Mouse (Mus musculus) neural tube, embryonic 11.5 days (tissue): Measurements from ENCODE around the gene Il1rl2. TPM values are rescaled to one million over a fixed set of nuclear protein-coding genes. Genes with fewer than 3 reads are reported as not detected.
A peak's percentile ranks its signal among the peaks of the same experiment; 100 is the strongest.

Source experiments
- ATAC-seq: fragments of 200-750 bp; cut with Nextera tagmentation; 2 replicates; pipeline ENCODE4 v1.8.0; 2017; ENCODE audit warnings: moderate number of reproducible peaks, mild to moderate bottlenecking, moderate TSS enrichment, moderate library complexity; ENCODE audit not compliant: insufficient read depth, low FRiP score, low TSS enrichment
- DNase-seq: peaks from one replicate; pipeline ENCODE4 v3.0.0-alpha.2; 2015; ENCODE audit warnings: low spot score
- H3K27ac ChIP-seq: fragments of 300-500 bp; sonication (generic); 2 replicates; pipeline ENCODE4 v1.5.1; 2014; ENCODE audit warnings: low read depth, mild to moderate bottlenecking, low read length
- H3K27me3 ChIP-seq: fragments of 300-500 bp; sonication (generic); 2 replicates; pipeline ENCODE4 v1.6.1; 2014; ENCODE audit warnings: mild to moderate bottlenecking, low read length, mixed read lengths; ENCODE audit not compliant: control insufficient read depth, insufficient read depth
- H3K36me3 ChIP-seq: fragments of 300-500 bp; sonication (generic); 2 replicates; pipeline ENCODE4 v1.6.1; 2014; ENCODE audit warnings: mild to moderate bottlenecking, low read length, moderate library complexity, mixed read lengths; ENCODE audit not compliant: control insufficient read depth, insufficient read depth
- H3K4me1 ChIP-seq: fragments of 300-500 bp; sonication (generic); 2 replicates; pipeline ENCODE4 v1.6.1; 2014; ENCODE audit warnings: low read length, mixed read lengths; ENCODE audit not compliant: control insufficient read depth, insufficient read depth
- H3K4me2 ChIP-seq: fragments of 300-500 bp; sonication (generic); 2 replicates; pipeline ENCODE4 v1.6.1; 2014; ENCODE audit warnings: low read depth, mild to moderate bottlenecking, moderate library complexity
- H3K4me3 ChIP-seq: fragments of 300-500 bp; sonication (generic); 2 replicates; pipeline ENCODE4 v1.5.1; 2014; ENCODE audit warnings: low read depth, low read length
- H3K9ac ChIP-seq: fragments of 300-500 bp; sonication (generic); 2 replicates; pipeline ENCODE4 v1.6.1; 2014; ENCODE audit warnings: mild to moderate bottlenecking, low read length
- H3K9me3 ChIP-seq: fragments of 300-500 bp; sonication (generic); 2 replicates; pipeline ENCODE4 v1.6.1; 2016; ENCODE audit warnings: low read length; ENCODE audit not compliant: control insufficient read depth
- WGBS: fragments of 180-500 bp; shearing (Covaris S2); extraction: QIAGEN DNeasy Blood & Tissue Kit; methylation state at CpG from one replicate; pipeline ENCODE4 v1.1.7; 2014; 5-methylcytosine and 5-hydroxymethylcytosine counted together
- polyA plus RNA-seq: library from polyadenylated mRNA; unstranded; fragments of >200 nt; fragmentation: Nextera tagmentation; extraction: Ambion mirVana; gene quantifications from 2 replicates; pipeline ENCODE4 v1.2.1, GENCODE M21; 2014

The Il1rl2 gene
- polyA plus RNA-seq, 1 experiment from 2014 or later = 1.4 TPM

GRCm38 (mm10) chr1:40378794-40379193 is 54.4 kb downstream of the Il1rl2 start:
- Histone ChIP-seq H3K4me1 (no peaks in the 10 kb centered on the region), H3K9me3 (no peaks in the 10 kb centered on the region), H3K4me2 (no peak overlapping the region), H3K4me3 (no peak overlapping the region), H3K27ac (no peak overlapping the region), H3K9ac (no peak overlapping the region), H3K27me3 (no peaks in the 10 kb centered on the region), H3K36me3 (no peaks in the 10 kb centered on the region)
- no peak for ATAC-seq
- 17% methylated on average over 8 of the region's 8 CpGs for WGBS
- DNase-seq = peak; percentile 79

GRCm38 (mm10) chr1:40380111-40380510 is 55.7 kb downstream of the Il1rl2 start:
- DNase-seq (peak; percentile 59), ATAC-seq (no peak)
- H3K4me1 ChIP-seq = no peaks in the 10 kb centered on the region
- no peak overlapping the region for H3K4me3 ChIP-seq
- no peaks in the 10 kb centered on the region for H3K9me3 ChIP-seq
- H3K27me3 ChIP-seq = no peaks in the 10 kb centered on the region
- H3K27ac ChIP-seq = no peak overlapping the region
- no peak overlapping the region for H3K9ac ChIP-seq
- no peak overlapping the region for H3K4me2 ChIP-seq
- H3K36me3 ChIP-seq = no peaks in the 10 kb centered on the region
- WGBS = 56% methylated on average over 6 of the region's 6 CpGs

GRCm38 (mm10) chr1:40380990-40381389 is 56.6 kb downstream of the Il1rl2 start:
- WGBS = 83% methylated on average over 11 of the region's 11 CpGs
- Histone ChIP-seq H3K36me3 (no peaks in the 10 kb centered on the region), H3K27me3 (no peaks in the 10 kb centered on the region), H3K4me1 (no peaks in the 10 kb centered on the region), H3K9ac (no peak overlapping the region), H3K4me2 (no peak overlapping the region), H3K27ac (no peak overlapping the region), H3K4me3 (no peak overlapping the region), H3K9me3 (no peaks in the 10 kb centered on the region)
- DNase-seq = no peak
- no peak for ATAC-seq

- no peak overlapping the region for H3K9ac ChIP-seq
- no peaks in the 10 kb centered on the region for H3K27me3 ChIP-seq
- no peaks in the 10 kb centered on the region for H3K9me3 ChIP-seq
- no peak overlapping the region for H3K4me3 ChIP-seq
- H3K27ac ChIP-seq = no peak overlapping the region
- no peaks in the 10 kb centered on the region for H3K36me3 ChIP-seq
- DNase-seq = no peak
- no peaks in the 10 kb centered on the region for H3K4me1 ChIP-seq
- 81% methylated on average over 5 of the region's 5 CpGs for WGBS
- no peak overlapping the region for H3K4me2 ChIP-seq
- ATAC-seq = no peak
Observed at GRCm38 (mm10) chr1:40382841-40383240, 58.4 kb downstream of the Il1rl2 start.

DNA sequence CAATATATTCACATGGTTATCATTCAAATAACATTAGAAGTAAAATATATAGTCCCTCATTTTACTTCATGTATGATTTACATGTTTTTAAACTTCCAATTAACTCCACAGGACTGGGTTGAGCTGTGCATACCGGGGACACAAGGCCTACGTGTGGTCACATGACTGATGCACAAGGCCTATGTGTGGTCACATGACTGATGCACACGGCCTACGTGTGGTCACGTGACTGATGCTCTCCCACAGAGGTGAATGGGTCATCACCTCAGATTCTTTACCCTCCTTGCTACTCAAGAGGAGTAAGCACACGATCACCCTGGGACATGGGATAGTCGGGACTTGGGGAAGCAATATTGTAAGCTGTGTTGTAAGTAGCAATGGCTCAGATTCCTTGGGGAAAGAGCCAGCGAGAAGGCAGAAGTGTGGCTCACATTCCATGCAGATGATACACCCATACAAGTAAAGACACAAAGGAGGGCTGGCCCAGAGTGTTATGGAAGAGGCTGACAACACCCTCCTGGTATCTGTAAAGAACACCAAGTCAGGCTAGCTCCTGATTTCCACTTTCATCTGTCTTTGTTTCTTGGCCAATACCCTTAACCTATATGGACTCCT is 60.6 kb downstream of the Il1rl2 start:
- Histone ChIP-seq H3K9me3 (no peaks in the 10 kb centered on the region), H3K4me3 (no peak overlapping the region), H3K9ac (no peak overlapping the region), H3K4me2 (no peak overlapping the region), H3K36me3 (no peaks in the 10 kb centered on the region), H3K27me3 (no peaks in the 10 kb centered on the region), H3K27ac (no peak overlapping the region), H3K4me1 (no peaks in the 10 kb centered on the region)
- ATAC-seq (no peak), DNase-seq (no peak)
- 87% methylated on average over 8 of the region's 8 CpGs for WGBS

GRCm38 (mm10) chr1:40391374-40391773 is 67.0 kb downstream of the Il1rl2 start:
- Histone ChIP-seq H3K27ac (no peak overlapping the region), H3K4me3 (no peak overlapping the region), H3K9me3 (no peaks in the 10 kb centered on the region), H3K4me1 (no peaks in the 10 kb centered on the region), H3K36me3 (no peaks in the 10 kb centered on the region), H3K27me3 (no peaks in the 10 kb centered on the region), H3K9ac (no peak overlapping the region), H3K4me2 (no peak overlapping the region)
- ATAC-seq (no peak), DNase-seq (no peak)
- 78% methylated on average over 3 of the region's 3 CpGs for WGBS

DNA sequence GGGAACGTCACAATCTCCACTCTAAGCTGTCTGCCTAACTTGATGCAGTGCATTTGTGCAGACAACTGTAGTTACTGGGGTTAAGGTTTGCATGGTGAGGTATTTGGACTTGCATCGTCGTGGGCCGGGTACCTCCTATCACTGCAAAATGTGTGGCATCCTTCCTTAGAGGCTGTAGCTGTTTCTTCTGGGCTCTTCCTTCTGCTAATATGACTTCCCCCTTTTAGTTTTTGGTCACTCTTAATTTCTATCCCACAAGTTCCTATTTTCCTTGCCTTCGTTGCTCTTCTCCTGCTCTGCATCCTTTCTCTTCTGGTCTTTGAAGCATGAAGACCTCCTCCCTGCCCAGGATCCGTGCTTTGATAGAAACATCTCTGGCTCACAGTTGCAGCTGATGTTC is 68.1 kb downstream of the Il1rl2 start:
- Histone ChIP-seq H3K9ac (no peak overlapping the region), H3K36me3 (no peaks in the 10 kb centered on the region), H3K4me2 (no peak overlapping the region), H3K9me3 (no peaks in the 10 kb centered on the region), H3K27ac (no peak overlapping the region), H3K27me3 (no peaks in the 10 kb centered on the region), H3K4me3 (no peak overlapping the region), H3K4me1 (no peaks in the 10 kb centered on the region)
- no peak for DNase-seq
- WGBS = 92% methylated on average over 6 of the region's 6 CpGs
- ATAC-seq = no peak

GRCm38 (mm10) chr1:40393214-40393613 is 68.8 kb downstream of the Il1rl2 start:
- no peaks in the 10 kb centered on the region for H3K36me3 ChIP-seq
- ATAC-seq (no peak), DNase-seq (no peak)
- H3K4me3 ChIP-seq = no peak overlapping the region
- H3K4me1 ChIP-seq = no peaks in the 10 kb centered on the region
- no peaks in the 10 kb centered on the region for H3K9me3 ChIP-seq
- no peak overlapping the region for H3K27ac ChIP-seq
- WGBS = 89% methylated on average over 7 of the region's 7 CpGs
- no peaks in the 10 kb centered on the region for H3K27me3 ChIP-seq
- no peak overlapping the region for H3K9ac ChIP-seq
- no peak overlapping the region for H3K4me2 ChIP-seq

GRCm38 (mm10) chr1:40399639-40400038 is 75.2 kb downstream of the Il1rl2 start:
- H3K9me3 ChIP-seq = no peaks in the 10 kb centered on the region
- H3K4me3 ChIP-seq = no peak overlapping the region
- H3K36me3 ChIP-seq = no peaks in the 10 kb centered on the region
- no peak overlapping the region for H3K4me2 ChIP-seq
- ATAC-seq (no peak), DNase-seq (no peak)
- H3K4me1 ChIP-seq = no peaks in the 10 kb centered on the region
- WGBS = 94% methylated on average over 6 of the region's 6 CpGs
- no peak overlapping the region for H3K27ac ChIP-seq
- H3K9ac ChIP-seq = no peak overlapping the region
- H3K27me3 ChIP-seq = no peaks in the 10 kb centered on the region
